Mouse (Mus musculus): ENCODE data around the gene Cd80. TPM values are rescaled to one million over a fixed set of nuclear protein-coding genes. Genes with fewer than 3 reads are reported as not detected.
"Not testable (repeated sequence)": the region's sequence is repeated elsewhere in the genome, so short reads cannot be mapped to it uniquely, and the experiment has no call there.

The Cd80 gene
- polyA plus RNA-seq, 1 experiment from 2014 or later, result 0.56 TPM

DNA sequence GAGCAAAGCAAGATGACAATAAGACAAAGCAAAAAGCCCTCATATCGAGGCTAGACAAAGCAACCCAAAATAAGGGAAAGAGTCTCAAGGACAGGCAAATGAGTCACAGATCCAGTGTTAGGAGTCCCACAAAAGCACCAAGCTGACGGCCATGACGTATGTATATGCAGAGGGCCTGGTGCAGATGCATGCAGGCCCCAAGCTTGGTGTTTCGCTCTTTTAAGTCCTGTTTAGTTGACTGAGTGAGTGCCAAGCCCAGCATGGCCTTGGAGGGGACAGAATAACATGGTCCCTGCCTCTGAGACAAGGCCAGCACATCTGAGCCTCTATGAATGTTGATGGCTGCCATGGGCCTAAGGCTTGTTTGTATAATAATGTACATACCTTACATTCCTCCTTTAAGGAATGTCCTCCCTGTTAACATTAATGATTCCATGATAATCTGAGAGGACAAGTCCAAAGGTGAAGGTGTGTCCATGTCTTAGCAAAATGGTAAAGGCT is 21.0 kb upstream of the Cd80 start:
- Histone ChIP-seq H3K9ac (no peak overlapping the region), H3K4me1 (replicated peaks) (no peaks in the 10 kb centered on the region), H3K27me3 (no peaks in the 10 kb centered on the region), H3K4me3 (no peak overlapping the region), H3K9me3 (no peaks in the 10 kb centered on the region), H3K36me3 (no peaks in the 10 kb centered on the region), H3K27ac (replicated peaks) (no peak overlapping the region), H3K4me2 (no peak overlapping the region)
- ATAC-seq (ENCODE audit: low FRiP score, low read depth), result no peak
- 83% methylated on average over 4 of the region's 4 CpGs for WGBS

DNA sequence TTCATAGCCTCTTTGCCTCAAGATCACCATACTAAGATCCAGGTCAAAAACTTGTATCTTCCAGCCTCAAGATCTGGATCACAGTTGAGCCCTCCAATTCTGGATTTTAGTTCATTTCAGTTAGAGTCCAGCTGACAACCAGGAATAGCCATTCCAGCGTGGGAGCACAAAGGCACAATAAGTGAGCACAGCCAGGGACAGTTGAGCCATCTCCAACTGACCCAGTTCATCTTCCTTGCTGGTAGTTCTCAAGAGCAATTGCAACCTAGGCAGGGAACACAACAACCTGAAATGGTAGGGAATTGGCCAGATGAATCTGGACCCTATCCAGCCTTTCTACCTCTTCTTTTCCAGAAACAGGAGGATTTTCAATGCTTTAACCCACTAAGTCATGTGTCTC is 16.2 kb upstream of the Cd80 start:
- no peak overlapping the region for H3K27ac ChIP-seq (replicated peaks)
- no peak overlapping the region for H3K4me3 ChIP-seq
- H3K36me3 ChIP-seq, result peaks cover 9% of the 10 kb centered on the region
- no peak for ATAC-seq (ENCODE audit: low FRiP score, low read depth)
- 81% methylated on average over 1 of the region's 1 CpGs for WGBS
- no peaks in the 10 kb centered on the region for H3K27me3 ChIP-seq
- H3K9ac ChIP-seq, result no peak overlapping the region
- H3K4me1 ChIP-seq (replicated peaks), result no peaks in the 10 kb centered on the region
- no peak overlapping the region for H3K4me2 ChIP-seq
- no peaks in the 10 kb centered on the region for H3K9me3 ChIP-seq

DNA sequence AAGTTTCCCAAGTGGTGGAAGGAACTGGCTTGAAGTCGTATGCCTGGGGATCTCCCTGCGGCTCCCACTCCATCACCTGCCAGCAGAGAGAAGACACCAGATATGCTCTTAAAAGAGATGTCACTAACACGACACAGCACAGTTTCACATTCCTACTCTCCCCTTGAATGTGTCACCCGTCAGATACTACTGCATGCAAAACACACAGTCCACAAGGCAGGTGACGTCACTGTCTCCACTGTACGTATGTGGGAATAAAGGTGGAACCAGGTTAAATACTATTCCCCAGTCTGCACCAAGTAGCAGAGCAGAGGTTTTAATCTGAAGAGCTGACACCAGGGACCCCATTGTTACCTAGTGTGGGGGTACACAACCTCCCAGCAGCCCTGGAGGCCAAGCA is 15.0 kb upstream of the Cd80 start:
- Histone ChIP-seq H3K9me3 (no peaks in the 10 kb centered on the region), H3K9ac (no peak overlapping the region), H3K4me3 (no peak overlapping the region), H3K4me2 (no peak overlapping the region), H3K4me1 (replicated peaks) (no peaks in the 10 kb centered on the region), H3K27me3 (no peaks in the 10 kb centered on the region), H3K36me3 (peaks cover 20% of the 10 kb centered on the region), H3K27ac (replicated peaks) (no peak overlapping the region)
- ATAC-seq (ENCODE audit: low FRiP score, low read depth), result no peak
- 80% methylated on average over 6 of the region's 6 CpGs for WGBS

DNA sequence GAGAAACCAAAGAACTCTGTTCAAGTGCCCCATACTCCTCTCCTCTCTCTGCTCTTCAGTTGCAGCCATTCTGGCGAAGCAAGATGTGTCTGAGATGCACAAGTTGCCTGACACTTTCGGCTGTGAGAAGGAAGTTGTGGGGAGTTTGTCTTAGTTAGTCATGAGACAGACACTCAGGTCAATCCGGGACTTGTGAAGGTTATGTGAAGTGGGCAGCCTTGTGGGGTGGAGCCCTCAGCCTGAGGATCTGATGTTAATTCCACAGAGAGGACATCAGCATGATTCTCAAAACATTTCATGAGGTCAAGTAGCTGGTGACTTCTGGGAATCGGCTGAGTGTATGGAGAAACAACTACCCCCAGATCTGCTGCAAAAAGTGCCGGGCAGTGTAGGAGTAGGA is 13.8 kb upstream of the Cd80 start:
- no peak overlapping the region for H3K4me3 ChIP-seq
- ATAC-seq (ENCODE audit: low FRiP score, low read depth), result no peak
- no peak overlapping the region for H3K9ac ChIP-seq
- H3K27ac ChIP-seq (replicated peaks), result no peak overlapping the region
- H3K4me1 ChIP-seq (replicated peaks), result no peaks in the 10 kb centered on the region
- 89% methylated on average over 5 of the region's 5 CpGs for WGBS
- no peaks in the 10 kb centered on the region for H3K27me3 ChIP-seq
- H3K9me3 ChIP-seq, result no peaks in the 10 kb centered on the region
- peaks cover 32% of the 10 kb centered on the region for H3K36me3 ChIP-seq
- no peak overlapping the region for H3K4me2 ChIP-seq

DNA sequence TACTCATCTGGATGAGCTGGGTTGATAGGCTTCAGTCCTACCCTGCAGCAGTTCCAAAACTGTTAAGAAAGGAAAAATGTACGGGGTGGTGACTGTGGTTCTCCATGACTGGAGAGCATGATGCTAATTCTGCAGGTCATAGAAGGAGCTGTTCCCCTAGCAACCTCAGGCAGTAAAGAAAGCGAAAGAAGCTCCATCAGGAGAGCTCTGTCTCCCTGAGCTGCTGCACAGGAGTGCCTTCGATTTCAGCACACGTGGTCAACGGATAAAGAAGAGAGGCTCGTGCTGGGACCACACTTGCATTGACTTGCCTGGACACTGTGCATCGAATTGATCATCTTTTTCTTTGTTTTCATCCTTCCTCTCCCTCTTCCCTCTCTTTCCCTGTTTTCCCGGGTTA is 13.1 kb upstream of the Cd80 start:
- no peaks in the 10 kb centered on the region for H3K4me1 ChIP-seq (replicated peaks)
- WGBS, result 86% methylated on average over 8 of the region's 8 CpGs
- H3K27ac ChIP-seq (replicated peaks), result no peak overlapping the region
- no peak overlapping the region for H3K9ac ChIP-seq
- H3K9me3 ChIP-seq, result no peaks in the 10 kb centered on the region
- no peak overlapping the region for H3K4me2 ChIP-seq
- no peaks in the 10 kb centered on the region for H3K27me3 ChIP-seq
- no peak overlapping the region for H3K4me3 ChIP-seq
- ATAC-seq (ENCODE audit: low FRiP score, low read depth), result no peak
- H3K36me3 ChIP-seq, result peaks cover 39% of the 10 kb centered on the region

DNA sequence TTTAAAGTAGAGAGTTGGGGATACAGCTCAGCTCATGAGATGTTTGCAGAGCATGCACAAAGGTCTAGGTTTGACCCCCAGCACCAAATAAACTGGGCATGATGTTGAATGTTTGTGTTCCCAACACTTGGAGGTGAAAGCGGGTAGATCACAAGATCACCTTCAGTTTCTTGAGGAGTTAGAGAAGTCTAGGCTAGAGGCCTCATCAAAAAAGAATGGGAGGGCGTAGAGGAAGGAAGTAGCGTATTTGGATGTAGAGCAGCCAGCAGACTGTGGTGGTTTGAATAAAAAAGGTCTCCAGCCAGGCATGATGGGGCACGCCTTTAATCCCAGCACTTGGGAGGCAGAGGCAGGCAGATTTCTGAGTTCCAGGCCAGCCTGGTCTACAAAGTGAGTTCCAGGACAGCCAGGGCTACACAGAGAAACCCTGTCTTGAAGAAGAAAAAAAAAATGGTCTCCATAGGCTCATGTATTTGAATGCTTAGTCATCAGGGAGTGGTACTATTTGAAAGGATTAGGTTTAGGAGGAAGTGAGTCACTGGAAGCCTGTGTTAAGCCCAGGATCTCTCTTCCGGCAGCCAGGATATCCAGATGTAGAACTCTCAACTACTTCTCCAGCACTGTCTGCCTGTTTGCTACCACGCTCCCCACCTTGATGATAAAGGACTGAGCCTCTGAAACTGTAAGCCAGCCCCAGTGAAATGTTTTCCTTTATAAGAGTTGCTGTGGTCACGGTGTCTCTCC is 11.5 kb upstream of the Cd80 start:
- Histone ChIP-seq H3K27me3 (no peaks in the 10 kb centered on the region), H3K9ac (no peak overlapping the region), H3K36me3 (peaks cover 52% of the 10 kb centered on the region), H3K4me3 (no peak overlapping the region), H3K9me3 (no peaks in the 10 kb centered on the region), H3K4me2 (no peak overlapping the region), H3K27ac (replicated peaks) (no peak overlapping the region), H3K4me1 (replicated peaks) (no peaks in the 10 kb centered on the region)
- ATAC-seq (ENCODE audit: low FRiP score, low read depth), result no peak
- 94% methylated on average over 7 of the region's 7 CpGs for WGBS

DNA sequence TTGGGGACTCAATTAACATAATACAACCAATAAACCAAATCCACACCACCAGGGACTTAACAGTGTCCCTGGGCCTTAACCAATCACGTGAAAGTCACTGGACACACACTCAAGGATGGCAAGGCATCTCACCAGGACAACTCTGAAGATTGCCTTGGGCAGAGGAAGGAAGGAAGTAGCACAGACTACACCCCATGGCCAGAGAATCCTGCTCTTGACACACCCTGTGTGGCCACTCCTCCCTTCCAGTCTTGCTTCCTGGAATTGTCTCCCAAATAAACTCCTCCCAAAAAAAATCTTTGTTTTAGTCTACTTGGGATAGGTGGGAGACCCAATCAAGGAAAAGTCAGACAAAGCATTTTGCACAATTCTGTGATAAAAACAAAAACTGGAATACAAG is 10.3 kb upstream of the Cd80 start:
- 83% methylated on average over 1 of the region's 1 CpGs for WGBS

DNA sequence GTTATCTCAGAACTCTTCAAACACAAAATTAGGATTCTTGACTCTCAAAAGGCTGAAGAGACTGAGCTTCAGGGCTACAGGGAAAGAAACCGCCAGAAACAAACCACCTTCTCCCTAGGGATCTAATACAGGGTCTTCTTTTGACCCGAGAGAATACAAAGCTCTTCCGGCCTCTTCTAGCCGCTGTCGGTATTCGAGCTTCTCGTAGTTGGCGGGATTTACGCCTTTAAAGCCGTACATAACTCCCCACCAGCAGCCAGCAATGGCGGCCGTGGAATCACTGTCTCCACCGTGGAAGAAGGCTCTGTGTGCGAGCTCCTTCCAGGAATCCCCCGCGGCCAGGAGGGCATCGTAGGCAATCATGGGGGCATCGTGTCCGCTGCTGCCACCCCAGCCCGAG is 9.8 kb upstream of the Cd80 start:
- Histone ChIP-seq H3K27me3 (no peaks in the 10 kb centered on the region), H3K9me3 (no peaks in the 10 kb centered on the region), H3K4me1 (replicated peaks) (peaks cover 8% of the 10 kb centered on the region; the same call in 1 of the 2 replicates), H3K36me3 (peaks cover 63% of the 10 kb centered on the region), H3K4me3 (no peak overlapping the region), H3K9ac (no peak overlapping the region), H3K4me2 (no peak overlapping the region), H3K27ac (replicated peaks) (no peak overlapping the region)
- no peak for ATAC-seq (ENCODE audit: low FRiP score, low read depth)
- WGBS, result 98% methylated on average over 20 of the region's 20 CpGs

More for the DNA sequence above, 10.3 kb upstream of the Cd80 start:
- Histone ChIP-seq H3K4me3 (no peak overlapping the region), H3K4me1 (replicated peaks) (peaks cover 4% of the 10 kb centered on the region; the same call in 1 of the 2 replicates), H3K27me3 (no peaks in the 10 kb centered on the region), H3K4me2 (no peak overlapping the region), H3K36me3 (peaks cover 62% of the 10 kb centered on the region), H3K9me3 (no peaks in the 10 kb centered on the region), H3K27ac (replicated peaks) (no peak overlapping the region), H3K9ac (no peak overlapping the region)
- no peak for ATAC-seq (ENCODE audit: low FRiP score, low read depth)

DNA sequence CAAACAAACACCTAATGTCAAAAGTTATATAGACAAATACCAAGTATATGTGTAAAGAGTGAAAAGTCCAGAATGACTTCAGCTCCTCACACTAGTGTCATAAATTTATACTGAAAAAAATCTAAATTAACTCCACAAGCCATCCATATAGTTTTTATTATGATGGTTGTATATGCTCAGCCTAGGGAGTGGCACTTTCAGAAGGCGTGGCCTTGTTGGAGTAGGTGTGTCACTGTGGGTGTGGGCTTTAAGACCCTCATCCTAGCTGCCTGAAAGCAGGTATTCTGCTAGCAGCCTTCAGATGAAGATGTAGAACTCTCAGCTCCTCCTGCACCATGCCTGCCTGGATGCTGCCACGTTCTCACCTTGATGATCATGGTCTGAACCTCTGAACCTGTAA is 9.2 kb upstream of the Cd80 start:
- 97% methylated on average over 2 of the region's 2 CpGs for WGBS
- peaks cover 63% of the 10 kb centered on the region for H3K36me3 ChIP-seq
- ATAC-seq (ENCODE audit: low FRiP score, low read depth); H3K9me3 ChIP-seq; H3K4me3 ChIP-seq; H3K9ac ChIP-seq; H3K27me3 ChIP-seq; H3K27ac ChIP-seq (replicated peaks); H3K4me1 ChIP-seq (replicated peaks); H3K4me2 ChIP-seq: not testable (repeated sequence)

DNA sequence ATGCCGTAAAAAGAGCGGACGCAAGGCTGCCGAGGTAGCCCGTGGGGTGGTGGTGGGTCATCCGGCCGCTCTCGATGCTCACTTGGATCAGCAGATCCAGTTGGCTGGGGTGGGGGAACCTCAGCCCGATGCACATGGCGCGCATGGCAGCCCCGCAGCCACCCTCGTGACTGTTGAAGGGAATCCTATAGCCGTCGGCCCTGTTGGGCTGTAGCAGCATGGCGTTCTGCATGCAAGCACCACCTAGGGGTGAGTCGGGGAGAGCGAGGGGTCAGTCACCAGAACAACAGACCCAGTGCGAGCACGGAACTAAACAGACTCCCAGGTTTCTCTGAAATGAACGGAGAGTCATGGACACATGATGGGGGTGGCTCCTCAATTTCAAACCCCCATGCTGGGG is 8.0 kb upstream of the Cd80 start:
- Histone ChIP-seq H3K4me1 (replicated peaks) (peaks cover 17% of the 10 kb centered on the region), H3K9ac (no peak overlapping the region), H3K36me3 (peaks cover 63% of the 10 kb centered on the region), H3K27me3 (no peaks in the 10 kb centered on the region), H3K4me3 (no peak overlapping the region), H3K4me2 (no peak overlapping the region), H3K9me3 (no peaks in the 10 kb centered on the region), H3K27ac (replicated peaks) (no peak overlapping the region)
- ATAC-seq (ENCODE audit: low FRiP score, low read depth), result no peak
- 89% methylated on average over 21 of the region's 21 CpGs for WGBS

DNA sequence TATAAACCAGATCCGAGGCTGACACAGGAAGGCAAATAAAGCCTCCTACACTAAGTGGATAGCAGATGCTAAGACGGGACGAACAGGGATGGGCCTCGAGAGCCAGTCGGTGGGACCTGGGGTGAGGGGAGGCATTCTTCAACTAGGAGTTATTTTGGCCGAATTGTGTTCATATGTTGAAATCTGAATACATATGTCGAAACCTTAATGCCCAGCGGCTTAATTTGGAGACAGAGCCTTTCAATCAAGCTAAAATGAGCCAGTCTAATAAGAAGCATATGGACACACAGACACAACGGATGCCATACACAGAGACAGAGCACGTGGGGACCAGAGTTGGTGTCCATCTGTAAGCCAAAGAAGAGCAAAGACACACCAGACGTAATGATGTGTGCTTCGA is 6.9 kb upstream of the Cd80 start:
- peaks cover 17% of the 10 kb centered on the region for H3K4me1 ChIP-seq (replicated peaks)
- no peak for ATAC-seq (ENCODE audit: low FRiP score, low read depth)
- H3K9ac ChIP-seq, result no peak overlapping the region
- WGBS, result 96% methylated on average over 12 of the region's 12 CpGs
- H3K4me3 ChIP-seq, result no peak overlapping the region
- H3K36me3 ChIP-seq, result peaks cover 62% of the 10 kb centered on the region
- no peak overlapping the region for H3K27ac ChIP-seq (replicated peaks)
- H3K27me3 ChIP-seq, result no peaks in the 10 kb centered on the region
- H3K9me3 ChIP-seq, result no peaks in the 10 kb centered on the region
- no peak overlapping the region for H3K4me2 ChIP-seq

DNA sequence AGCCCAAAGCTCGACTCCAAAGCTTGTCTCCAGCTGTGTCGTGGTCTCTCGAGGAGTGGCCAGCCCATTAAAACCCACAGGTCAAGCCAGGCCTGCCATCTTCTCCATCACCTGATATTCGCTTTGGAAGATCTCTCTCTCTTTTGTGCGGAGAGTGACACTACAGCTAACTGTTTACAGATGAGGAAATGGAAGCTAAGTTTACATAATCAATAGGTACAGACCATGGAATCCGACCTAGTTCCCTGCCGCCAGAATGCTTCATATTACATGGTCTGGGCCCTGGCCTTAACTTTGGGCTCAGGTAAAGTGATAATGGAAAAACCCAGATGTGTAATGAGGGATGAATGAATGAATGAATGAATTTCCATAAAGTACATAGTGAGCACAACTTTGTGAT is 4.7 kb upstream of the Cd80 start:
- Histone ChIP-seq H3K4me2 (no peak overlapping the region), H3K9me3 (no peaks in the 10 kb centered on the region), H3K4me1 (replicated peaks) (peaks cover 17% of the 10 kb centered on the region), H3K27ac (replicated peaks) (no peak overlapping the region), H3K4me3 (no peak overlapping the region), H3K9ac (no peak overlapping the region), H3K27me3 (no peaks in the 10 kb centered on the region), H3K36me3 (peaks cover 40% of the 10 kb centered on the region)
- 91% methylated on average over 7 of the region's 7 CpGs for WGBS
- no peak for ATAC-seq (ENCODE audit: low FRiP score, low read depth)
